Mouse (Mus musculus): ENCODE results near the gene Dst.

The Dst gene

GRCm38 (mm10) chr1:34099439-34099838 is 191.4 kb downstream of the Dst start:
- no peak for DNase-seq (ENCODE audit: low spot score in 2 of 2)

GRCm38 (mm10) chr1:34100385-34100784 is 192.4 kb downstream of the Dst start:
- DNase-seq (ENCODE audit: low spot score in 2 of 2) = no peak

- DNase-seq (ENCODE audit: low spot score in 2 of 2) = no peak
Measured at GRCm38 (mm10) chr1:34102604-34103003, 194.6 kb downstream of the Dst start.

DNA sequence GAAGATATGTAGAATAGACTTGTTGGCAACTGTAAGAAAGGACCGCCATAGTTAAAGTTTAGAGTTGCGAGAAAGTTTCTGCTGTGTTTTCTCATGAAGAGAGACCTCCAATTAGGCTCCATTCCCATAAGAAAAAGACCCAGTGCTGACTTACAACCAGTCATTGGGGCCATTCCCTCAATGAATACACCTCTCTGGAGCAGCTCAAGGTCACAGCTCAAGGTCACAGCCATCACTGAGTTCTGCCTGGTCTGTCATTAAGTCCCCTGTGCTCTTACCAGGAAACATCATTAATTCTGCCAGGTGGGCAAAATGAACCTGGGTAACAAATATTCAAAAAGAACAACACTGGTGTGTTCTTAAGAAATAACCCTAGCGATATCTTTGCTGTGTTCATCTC is 195.2 kb downstream of the Dst start:
- no peak for DNase-seq (ENCODE audit: low spot score in 2 of 2)

GRCm38 (mm10) chr1:34103713-34104172 is 195.7 kb downstream of the Dst start:
- DNase-seq (ENCODE audit: low spot score in 2 of 2) = no peak

DNA sequence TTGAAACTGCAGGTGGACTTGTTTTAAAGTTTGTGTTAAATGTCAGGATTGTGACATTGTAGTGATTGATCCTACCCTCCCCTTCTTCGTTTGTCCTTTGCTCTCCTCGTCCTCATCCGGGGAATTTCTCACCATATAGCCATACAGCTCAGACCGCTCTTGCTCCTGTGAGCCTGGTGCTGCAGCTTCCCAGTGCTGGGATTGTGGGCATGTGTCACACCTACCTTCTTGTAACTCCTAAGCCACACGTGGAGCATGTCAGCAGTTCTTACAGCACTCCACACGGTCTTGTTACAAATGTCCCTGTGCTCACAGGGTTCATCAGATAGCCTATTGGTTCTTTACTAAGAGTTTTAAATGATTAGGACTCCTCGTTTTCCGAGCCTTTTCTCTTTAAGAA is 196.8 kb downstream of the Dst start:
- DNase-seq (ENCODE audit: low spot score in 2 of 2) = no peak

DNA sequence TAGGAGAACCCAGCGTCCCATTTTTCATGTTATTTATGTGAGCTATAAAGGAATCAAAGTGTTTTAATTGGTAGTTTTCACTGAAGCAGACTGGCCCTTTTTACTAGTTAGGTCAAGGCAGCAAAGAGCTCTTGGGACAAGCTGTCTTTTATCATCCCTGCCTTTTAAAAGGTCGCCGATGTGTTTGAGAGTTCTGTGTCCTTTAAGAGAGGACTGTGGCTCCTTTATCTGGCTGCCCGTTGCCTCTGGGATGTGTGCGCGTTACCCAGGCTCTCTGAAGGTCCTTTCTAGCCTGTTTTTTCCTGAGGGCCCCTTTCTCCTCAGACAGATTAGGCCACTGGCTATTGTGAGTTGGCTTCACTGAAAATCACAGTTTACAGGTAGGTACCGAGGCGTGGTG is 198.6 kb downstream of the Dst start:
- no peak for DNase-seq (ENCODE audit: low spot score in 2 of 2)

- DNase-seq (ENCODE audit: low spot score in 2 of 2) = no peak
Measured at GRCm38 (mm10) chr1:34107076-34107475, 199.1 kb downstream of the Dst start.

GRCm38 (mm10) chr1:34109599-34110210 is 201.7 kb downstream of the Dst start:
- DNase-seq (ENCODE audit: low spot score in 2 of 2) = no peak

DNA sequence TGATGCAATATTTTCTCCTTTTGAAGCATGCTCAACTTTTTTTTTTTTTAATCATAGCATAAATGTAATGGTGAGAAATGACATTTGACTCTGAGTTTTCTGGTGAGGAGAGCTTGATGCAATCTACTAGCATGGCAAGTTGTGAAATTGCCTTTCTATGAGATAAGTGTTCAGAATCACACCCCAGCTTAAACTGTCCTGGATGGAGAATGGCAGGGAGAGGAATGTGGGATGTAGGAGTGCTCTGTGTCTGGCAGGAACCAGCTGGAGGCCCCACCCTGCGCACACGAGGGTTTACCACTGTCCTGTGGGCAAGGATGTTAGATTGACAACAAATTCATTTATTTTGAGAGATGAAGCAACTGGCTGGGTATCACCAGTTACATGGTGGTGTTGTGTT is 202.8 kb downstream of the Dst start:
- DNase-seq (ENCODE audit: low spot score in 2 of 2) = no peak

DNA sequence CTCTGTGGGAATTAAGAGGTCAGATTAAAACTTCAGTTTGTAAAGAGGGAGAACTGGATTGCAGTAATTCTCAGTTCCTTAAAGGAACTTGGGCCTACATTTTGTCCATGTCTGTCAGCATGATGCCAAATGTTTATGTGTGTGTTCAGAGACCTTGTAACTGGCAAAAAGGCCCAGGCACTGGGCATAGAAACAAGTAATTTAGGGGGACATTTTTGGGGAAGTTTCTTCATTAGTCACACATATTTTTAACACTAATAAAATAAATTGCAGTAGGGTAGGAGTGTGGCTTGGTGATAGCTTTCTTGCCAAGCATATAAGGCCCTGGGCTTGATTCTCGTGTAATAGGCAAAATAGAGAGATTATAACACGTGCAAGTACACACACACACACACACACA is 203.9 kb downstream of the Dst start:
- no peak for DNase-seq (ENCODE audit: low spot score in 2 of 2)

- no peak for DNase-seq (ENCODE audit: low spot score in 2 of 2)
Measured at GRCm38 (mm10) chr1:34116444-34116843, 208.4 kb downstream of the Dst start.

DNA sequence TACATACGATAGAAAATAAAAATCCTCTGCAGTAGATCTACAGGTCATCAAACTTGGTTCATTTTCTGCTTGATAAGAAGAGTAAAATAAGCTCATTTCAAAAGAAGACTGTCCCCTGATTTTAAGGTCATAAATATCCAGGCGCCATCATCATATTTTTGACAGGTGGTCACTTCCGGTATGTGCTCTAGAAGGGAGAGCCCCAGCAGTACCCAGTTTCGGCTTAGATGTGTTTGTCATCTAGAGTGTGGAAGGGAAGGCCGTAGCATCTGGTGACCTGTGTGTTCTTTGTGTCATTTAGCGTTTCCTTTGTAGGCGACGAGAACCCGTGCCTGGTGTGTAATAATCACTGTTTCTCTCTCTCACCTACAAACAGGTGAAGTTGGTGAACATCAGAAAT is 209.0 kb downstream of the Dst start:
- DNase-seq (ENCODE audit: low spot score in 2 of 2) = no peak

- DNase-seq (ENCODE audit: low spot score in 2 of 2) = no peak
Measured at GRCm38 (mm10) chr1:34117709-34118108, 209.7 kb downstream of the Dst start.

GRCm38 (mm10) chr1:34120066-34120465 is 212.0 kb downstream of the Dst start:
- DNase-seq (ENCODE audit: low spot score in 2 of 2) = no peak

GRCm38 (mm10) chr1:34120602-34121001 is 212.6 kb downstream of the Dst start:
- no peak for DNase-seq (ENCODE audit: low spot score in 2 of 2)

DNA sequence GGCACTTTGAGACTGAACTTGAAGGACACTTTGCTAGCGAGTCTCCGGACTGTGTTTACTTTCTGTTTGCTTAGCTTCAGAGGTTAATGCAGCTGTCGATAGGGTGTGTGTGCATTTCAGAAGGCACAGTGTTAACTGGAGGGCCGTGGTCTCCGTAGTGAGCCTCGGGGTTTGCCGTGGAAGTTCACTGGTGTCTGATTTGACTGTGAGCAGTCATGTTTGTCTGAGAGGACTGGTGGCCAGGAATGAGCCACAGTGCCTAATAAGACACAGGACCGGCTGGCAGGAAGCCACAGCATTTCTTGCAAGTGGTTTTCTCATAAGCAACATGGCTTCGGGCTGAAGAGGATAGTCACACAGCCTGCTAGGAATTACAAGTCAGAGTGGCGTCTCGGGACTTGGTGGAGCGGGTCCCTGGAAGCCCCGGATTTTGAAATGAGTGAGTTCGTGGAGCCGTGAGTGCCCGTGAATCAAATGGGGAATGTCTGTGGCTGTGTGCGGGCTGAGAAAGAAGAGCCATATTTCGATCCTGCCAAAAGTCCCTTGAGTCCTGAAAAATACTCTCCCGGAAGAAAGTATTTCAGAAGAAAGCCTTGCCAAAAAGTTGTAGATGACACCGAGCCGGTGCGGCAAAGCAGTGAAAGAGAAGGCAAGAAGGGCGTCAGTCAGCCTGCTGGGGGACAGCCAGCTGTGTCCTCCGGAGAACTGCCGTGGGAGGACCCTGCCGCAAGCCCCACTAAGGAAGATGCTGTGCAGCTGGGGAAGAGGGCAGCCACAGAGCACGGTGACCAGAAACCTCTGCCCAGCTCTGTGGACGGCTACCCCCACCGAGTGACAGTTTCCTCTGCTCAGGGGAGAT is 213.4 kb downstream of the Dst start:
- DNase-seq (ENCODE audit: low spot score in 2 of 2) = peak; percentile 24 to 31

DNA sequence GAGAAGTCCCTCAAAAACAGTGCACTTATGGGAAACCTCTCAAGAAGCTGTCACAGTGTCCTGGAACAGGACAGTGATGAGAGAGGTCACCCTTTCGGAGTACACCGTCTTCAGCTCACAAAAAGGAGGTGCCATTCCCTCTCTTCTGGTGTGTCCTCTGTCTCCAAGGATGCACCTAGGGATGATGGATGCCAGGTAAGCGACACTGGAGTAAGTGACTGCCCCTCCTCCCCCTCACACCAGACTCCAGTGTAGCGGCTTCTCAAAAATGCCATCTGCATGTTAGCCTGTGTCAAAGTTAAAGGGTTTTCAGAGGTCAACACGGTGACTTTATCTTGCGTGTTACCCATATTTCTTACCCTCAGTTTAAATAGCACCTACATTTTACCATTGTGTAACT is 214.2 kb downstream of the Dst start:
- no peak for DNase-seq (ENCODE audit: low spot score in 2 of 2)

DNA sequence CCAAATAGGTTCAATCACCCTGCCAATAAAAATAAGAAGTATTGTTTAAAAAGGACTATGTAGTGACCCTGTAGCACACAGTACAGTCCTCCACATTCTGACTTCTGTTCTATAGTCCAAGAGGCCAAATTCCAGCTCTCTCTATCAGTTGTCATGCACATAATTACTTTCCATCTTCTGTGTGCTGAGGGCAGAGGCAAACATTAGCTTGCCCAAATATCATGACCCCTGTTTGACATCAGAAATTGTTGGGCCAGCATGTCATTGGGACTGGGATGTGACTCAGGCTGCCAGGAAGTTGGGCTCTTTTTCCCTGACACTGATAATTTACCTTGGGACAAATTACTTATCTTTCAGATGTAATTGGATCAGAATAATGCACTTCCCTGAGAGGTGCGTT is 214.9 kb downstream of the Dst start:
- DNase-seq (ENCODE audit: low spot score in 2 of 2) = no peak

GRCm38 (mm10) chr1:34123334-34123733 is 215.3 kb downstream of the Dst start:
- DNase-seq (ENCODE audit: low spot score in 2 of 2) = no peak

DNA sequence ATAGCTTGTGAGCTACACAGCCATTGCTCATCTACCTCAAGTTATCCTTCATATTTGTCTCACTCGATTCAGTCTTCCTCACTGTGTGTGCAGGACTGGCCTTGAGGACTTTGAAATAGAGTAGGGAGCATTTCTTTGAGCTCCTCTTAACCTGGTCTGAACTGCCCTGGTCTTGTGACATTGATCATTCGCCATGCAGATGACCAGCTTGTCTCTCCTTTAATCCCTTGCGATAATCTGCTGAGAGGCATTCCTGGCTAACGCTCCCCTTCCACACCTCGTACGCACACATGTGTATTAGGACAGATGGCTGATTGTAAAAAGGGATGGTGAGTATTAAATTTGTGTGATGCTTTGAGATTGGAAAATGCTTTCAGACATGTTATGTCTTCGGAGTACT is 216.4 kb downstream of the Dst start:
- no peak for DNase-seq (ENCODE audit: low spot score in 2 of 2)

DNA sequence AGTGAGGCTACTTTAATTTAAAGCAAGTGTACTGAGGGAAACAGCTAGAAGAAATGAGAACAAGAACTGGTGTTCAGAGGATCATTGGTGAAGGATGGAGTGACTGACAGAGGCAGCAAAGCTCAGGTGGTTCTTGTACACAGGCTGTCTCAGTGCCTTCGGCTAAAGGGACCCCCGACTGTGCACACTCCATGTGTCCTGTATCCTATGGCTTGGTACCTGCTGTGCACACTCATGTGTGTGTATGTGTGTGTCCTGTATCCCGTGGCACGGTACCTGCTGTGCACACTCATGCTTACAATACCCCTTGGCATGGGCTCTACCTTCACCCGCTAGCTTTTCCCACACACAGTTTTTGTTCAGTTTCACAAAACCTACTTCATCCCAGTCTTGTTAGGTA is 217.1 kb downstream of the Dst start:
- no peak for DNase-seq (ENCODE audit: low spot score in 2 of 2)

DNA sequence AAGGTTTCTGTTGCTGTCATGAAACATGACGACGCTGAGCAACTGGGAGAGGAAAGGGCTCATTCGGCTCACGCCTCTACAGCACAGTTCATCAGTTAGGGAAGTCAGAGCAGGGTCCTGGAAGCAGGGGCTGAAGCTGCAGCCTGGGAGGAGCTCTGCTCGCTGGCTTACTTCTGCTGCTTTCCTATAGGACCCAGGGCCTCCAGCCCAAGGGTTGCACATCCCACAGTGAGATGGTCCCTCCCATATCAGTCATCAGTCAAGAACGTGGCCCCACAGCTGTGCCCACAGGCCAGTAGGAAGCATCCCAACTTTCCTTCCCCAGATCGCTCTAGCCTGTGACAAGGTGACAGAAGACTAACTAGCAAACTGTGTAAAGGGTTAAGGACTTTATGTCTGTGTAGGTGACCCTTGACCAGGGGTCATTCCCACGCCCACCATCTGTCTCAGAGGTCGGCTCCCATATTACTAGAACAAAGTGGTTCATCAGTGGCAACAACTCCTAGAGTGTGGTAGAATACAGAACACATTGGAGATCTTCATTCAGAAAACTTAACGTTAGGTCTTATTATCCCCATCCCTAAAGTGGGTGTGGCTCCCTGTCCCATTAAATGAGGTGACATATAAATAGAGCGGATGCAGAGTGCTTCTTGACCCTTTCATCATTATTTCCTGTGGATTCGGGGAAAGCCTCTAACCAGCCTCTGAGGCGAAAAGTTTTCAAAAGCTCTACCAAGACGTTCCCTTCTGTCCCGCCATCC is 219.9 kb downstream of the Dst start:
- no peak for DNase-seq (ENCODE audit: low spot score in 2 of 2)
